9 mouse cellular contexts compared by ENCODE assay signal in the genomic region with DNA sequence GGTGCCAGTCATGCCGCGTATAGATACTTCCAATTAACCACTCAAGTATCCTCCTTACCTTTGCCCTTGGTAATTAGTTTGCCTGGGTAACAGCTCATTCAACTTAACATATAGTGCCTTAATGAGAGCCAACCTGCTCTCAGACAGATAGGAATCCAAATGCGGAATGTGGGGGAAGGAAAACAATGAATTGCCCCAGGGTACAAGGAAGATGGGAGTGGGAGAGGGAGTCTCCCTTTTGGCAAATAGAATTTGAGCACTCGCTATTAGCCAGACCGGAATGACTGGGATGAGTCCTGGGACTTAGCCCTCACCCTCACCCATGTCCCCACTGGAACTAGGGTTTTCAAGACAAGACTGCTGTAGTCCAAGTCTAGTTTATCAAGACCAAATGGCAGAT. TPM values are rescaled to one million over a fixed set of nuclear protein-coding genes. Genes with fewer than 3 reads are reported as not detected.
DNase-seq lines count a peak whose midpoint lies in the region; ATAC-seq lines count a peak whose summit lies in the region.
"Had no signal": no experiment of that assay in that cellular context is flagged by ENCODE, and none has a peak within 500 bp of the region (broad histone marks: within the 10 kb centered on the region; RNA-seq: fewer than 3 reads in every experiment).

No protein-coding gene starts in this region.

- peak overlapping the region; percentile 93 for H3K4me3 ChIP-seq in kidney, embryonic 15.5 days (replicated peaks)
- H3K4me3 ChIP-seq in embryonic facial prominence, embryonic 12.5 days, result peak overlapping the region; percentile 68
- H3K4me3 ChIP-seq in intestine, embryonic 15.5 days (replicated peaks), result peak overlapping the region; percentile 89
- H3K4me3 ChIP-seq in neural tube, embryonic 12.5 days, result peak overlapping the region; percentile 84

- H3K27me3 ChIP-seq in kidney, embryonic 15.5 days, result peaks cover 6% of the 10 kb centered on the region; the same call in 1 of the 2 replicates
- no peaks in the 10 kb centered on the region for H3K27me3 ChIP-seq in embryonic facial prominence, embryonic 12.5 days
- no peaks in the 10 kb centered on the region for H3K27me3 ChIP-seq in intestine, embryonic 15.5 days (replicated peaks)
- peaks cover 14% of the 10 kb centered on the region for H3K27me3 ChIP-seq in neural tube, embryonic 12.5 days (replicated peaks)

- peaks cover 19% of the 10 kb centered on the region for H3K4me1 ChIP-seq in kidney, embryonic 15.5 days
- H3K4me1 ChIP-seq in embryonic facial prominence, embryonic 12.5 days, result peaks cover 12% of the 10 kb centered on the region
- peaks cover 10% of the 10 kb centered on the region for H3K4me1 ChIP-seq in intestine, embryonic 15.5 days (replicated peaks)
- peaks cover 25% of the 10 kb centered on the region for H3K4me1 ChIP-seq in neural tube, embryonic 12.5 days

- no peaks in the 10 kb centered on the region for H3K9me3 ChIP-seq in kidney, embryonic 15.5 days (replicated peaks)
- H3K9me3 ChIP-seq in embryonic facial prominence, embryonic 12.5 days, result no peaks in the 10 kb centered on the region
- no peaks in the 10 kb centered on the region for H3K9me3 ChIP-seq in intestine, embryonic 15.5 days
- no peaks in the 10 kb centered on the region for H3K9me3 ChIP-seq in neural tube, embryonic 12.5 days

- H3K27ac ChIP-seq in kidney, embryonic 15.5 days, result no peak overlapping the region
- no peak overlapping the region for H3K27ac ChIP-seq in embryonic facial prominence, embryonic 12.5 days
- no peak overlapping the region for H3K27ac ChIP-seq in intestine, embryonic 15.5 days
- no peak overlapping the region for H3K27ac ChIP-seq in neural tube, embryonic 12.5 days

- H3K9ac ChIP-seq in kidney, embryonic 15.5 days, result 0 out of 2 replicates have a peak overlapping the region, but pooled peaks have one; percentile 90
- H3K9ac ChIP-seq in embryonic facial prominence, embryonic 12.5 days, result no peak overlapping the region
- H3K9ac ChIP-seq in intestine, embryonic 15.5 days, result no peak overlapping the region
- H3K9ac ChIP-seq in neural tube, embryonic 12.5 days, result peak overlapping the region; percentile 84; the same call in 1 of the 2 replicates

- peak overlapping the region; percentile 88 for H3K4me2 ChIP-seq in kidney, embryonic 15.5 days
- peak overlapping the region; percentile 59 for H3K4me2 ChIP-seq in embryonic facial prominence, embryonic 12.5 days (replicated peaks)
- H3K4me2 ChIP-seq in intestine, embryonic 15.5 days (replicated peaks), result peak overlapping the region; percentile 80
- H3K4me2 ChIP-seq in neural tube, embryonic 12.5 days (replicated peaks), result peak overlapping the region; percentile 94

- intact Hi-C loops in left cerebral cortex, postnatal 4 days (cut with DNase I), result loop anchor here (10.0 kb wide), 1 partner anchor 284 kb away; no protein-coding TSS in a partner anchor

- no peaks in the 10 kb centered on the region for H3K36me3 ChIP-seq in kidney, embryonic 15.5 days
- H3K36me3 ChIP-seq in embryonic facial prominence, embryonic 12.5 days, result no peaks in the 10 kb centered on the region
- H3K36me3 ChIP-seq in intestine, embryonic 15.5 days, result no peaks in the 10 kb centered on the region
- H3K36me3 ChIP-seq in neural tube, embryonic 12.5 days, result no peaks in the 10 kb centered on the region

- no peak for DNase-seq in kidney, postnatal 36 days
- no peak for DNase-seq in layer of hippocampus, postnatal 25 days (ENCODE audit: extremely low spot score in 1 of 2, low spot score in 1 of 2)
- no peak for DNase-seq in left cerebral cortex, postnatal 4 days
- no peak for DNase-seq in adrenal gland, adult 2 months

- ATAC-seq in kidney, embryonic 15.5 days (replicated peaks; ENCODE audit: low FRiP score), result no peak
- no peak for ATAC-seq in embryonic facial prominence, embryonic 12.5 days (ENCODE audit: insufficient number of reproducible peaks, insufficient read depth, low FRiP score, low TSS enrichment)
- ATAC-seq in intestine, embryonic 15.5 days, result no peak
- ATAC-seq in neural tube, embryonic 12.5 days (ENCODE audit: low FRiP score, low read depth), result no peak

- WGBS in kidney, embryonic 15.5 days, result 5% methylated on average over 5 of the region's 5 CpGs
- 6% methylated on average over 5 of the region's 5 CpGs for WGBS in embryonic facial prominence, embryonic 12.5 days
- WGBS in intestine, embryonic 15.5 days, result 20% methylated on average over 5 of the region's 5 CpGs
- 6% methylated on average over 5 of the region's 5 CpGs for WGBS in neural tube, embryonic 12.5 days

RNA-seq across cellular contexts. Expression of a gene that starts 1.0 kb away (rescaled TPM):
- 6.7 and 8.0 TPM in 2 replicates for polyA plus RNA-seq in kidney, embryonic 15.5 days (2015; fragmentation: Nextera tagmentation; extraction: Ambion mirVana)
- polyA plus RNA-seq in embryonic facial prominence, embryonic 12.5 days (2016; fragmentation: Nextera tagmentation; extraction: Ambion mirVana), result 10.4 and 10.8 TPM in 2 replicates
- 9.0 and 9.1 TPM in 2 replicates for polyA plus RNA-seq in intestine, embryonic 15.5 days (2015; fragmentation: Nextera tagmentation; extraction: Ambion mirVana)
- 13.5 and 13.6 TPM in 2 replicates for polyA plus RNA-seq in neural tube, embryonic 12.5 days (2016; fragmentation: Nextera tagmentation; extraction: Ambion mirVana)
- 10 to 100 TPM; 25.8 to 26.9 TPM for total RNA-seq in layer of hippocampus, postnatal 25 days (2021)
- 10 to 100 TPM; 50.4 to 59.0 TPM for total RNA-seq in left cerebral cortex, postnatal 4 days (2021)
- total RNA-seq in adrenal gland, adult 2 months (2021), result 10 to 100 TPM; 10.0 to 11.6 TPM
- 11.9 and 14.1 TPM in 2 replicates for polyA plus RNA-seq in adrenal gland, adult 2 months (2012; rRNA removed)
- total RNA-seq: MEL had no signal

Comparison
In these comparisons a context has a peak if more than half of its experiments do, and no peak if none do; other contexts are left out.
1. H3K9ac ChIP-seq: peak in kidney, embryonic 15.5 days (single experiment) and neural tube, embryonic 12.5 days (single experiment); none in embryonic facial prominence, embryonic 12.5 days (single experiment) and intestine, embryonic 15.5 days (single experiment).
2. Peak in every context shown above with its lines, with median percentiles within 50 percentile points of each other: H3K4me2 ChIP-seq and H3K4me3 ChIP-seq.